Mouse (Mus musculus) G1E (cell line): Measurements from ENCODE around the gene B4galt2. TPM values are rescaled to one million over a fixed set of nuclear protein-coding genes. Genes with fewer than 3 reads are reported as not detected.

Source experiments
- ATAC-seq: 2 replicates; pipeline ENCODE4 v1.8.0; 2016; ENCODE audit warnings: mild to moderate bottlenecking; ENCODE audit not compliant: insufficient number of reproducible peaks, poor library complexity, low FRiP score, severe bottlenecking; ENCODE audit errors: extremely low read depth
- DNase-seq: peaks from one replicate; pipeline ENCODE4 v3.0.0; 2012; ENCODE audit warnings: low spot score
- H3K27me3 ChIP-seq: 2 replicates; pipeline ENCODE4 v1.6.1; 2012; ENCODE audit warnings: mild to moderate bottlenecking, low read length, inconsistent platforms; ENCODE audit not compliant: insufficient read depth
- H3K36me3 ChIP-seq: replicated peaks from 2 replicates; pipeline ENCODE3; 2012; ENCODE audit warnings: mild to moderate bottlenecking, inconsistent platforms
- H3K4me1 ChIP-seq: 2 replicates; pipeline ENCODE4 v1.6.1; 2012; ENCODE audit warnings: low read depth, low read length, inconsistent platforms, mixed read lengths; ENCODE audit not compliant: insufficient read depth
- H3K4me3 ChIP-seq: 2 replicates; pipeline ENCODE4 v1.5.1; 2012; ENCODE audit warnings: low read depth, mild to moderate bottlenecking, inconsistent platforms, low read length, moderate library complexity, mixed read lengths
- H3K9me3 ChIP-seq: replicated peaks from 2 replicates; pipeline ENCODE4 v1.6.1; 2012; ENCODE audit warnings: inconsistent platforms
- CTCF ChIP-seq: IDR thresholded peaks from 2 replicates; pipeline ENCODE4 v1.5.1; 2012; ENCODE audit warnings: low read depth, low read length, inconsistent platforms, mixed read lengths
- GATA1 ChIP-seq: IDR thresholded peaks from 2 replicates; pipeline ENCODE4 v1.6.1; 2012; ENCODE audit warnings: borderline replicate concordance, low read length, inconsistent platforms, mixed read lengths
- GATA2 ChIP-seq: IDR thresholded peaks from 2 replicates; pipeline ENCODE4 v1.6.1; 2012; ENCODE audit warnings: low read depth, low read length, inconsistent platforms, borderline replicate concordance
- POLR2AphosphoS5 ChIP-seq: IDR thresholded peaks from 2 replicates; pipeline ENCODE4 v1.6.1; 2012; ENCODE audit warnings: low read depth, low read length, inconsistent platforms; ENCODE audit not compliant: insufficient replicate concordance
- TAL1 ChIP-seq: conservative IDR thresholded peaks from 2 replicates; pipeline ENCODE4 v1.6.1; 2012; ENCODE audit warnings: low read depth, low read length, inconsistent platforms, mixed read lengths
- polyA plus RNA-seq: library from polyadenylated mRNA; stranded (reverse); fragments of >175 nt; gene quantifications from 2 replicates; pipeline ENCODE4 v1.2.3, GENCODE M21; 2012
- total RNA-seq, 2 experiments: library from RNA; stranded (forward) in 1 of 2; stranded (reverse) in 1 of 2; fragments of 200-1000 nt in 1 of 2; fragments of >200 nt in 1 of 2; fragmentation: Nextera tagmentation in 1 of 2; gene quantifications; 2 replicates each; pipeline ENCODE4 v1.2.3; 2014 to 2017

B4galt2 gene
- total and polyA plus RNA-seq, 3 experiments = 0.11 to 0.33 TPM; not detected in 1

DNA sequence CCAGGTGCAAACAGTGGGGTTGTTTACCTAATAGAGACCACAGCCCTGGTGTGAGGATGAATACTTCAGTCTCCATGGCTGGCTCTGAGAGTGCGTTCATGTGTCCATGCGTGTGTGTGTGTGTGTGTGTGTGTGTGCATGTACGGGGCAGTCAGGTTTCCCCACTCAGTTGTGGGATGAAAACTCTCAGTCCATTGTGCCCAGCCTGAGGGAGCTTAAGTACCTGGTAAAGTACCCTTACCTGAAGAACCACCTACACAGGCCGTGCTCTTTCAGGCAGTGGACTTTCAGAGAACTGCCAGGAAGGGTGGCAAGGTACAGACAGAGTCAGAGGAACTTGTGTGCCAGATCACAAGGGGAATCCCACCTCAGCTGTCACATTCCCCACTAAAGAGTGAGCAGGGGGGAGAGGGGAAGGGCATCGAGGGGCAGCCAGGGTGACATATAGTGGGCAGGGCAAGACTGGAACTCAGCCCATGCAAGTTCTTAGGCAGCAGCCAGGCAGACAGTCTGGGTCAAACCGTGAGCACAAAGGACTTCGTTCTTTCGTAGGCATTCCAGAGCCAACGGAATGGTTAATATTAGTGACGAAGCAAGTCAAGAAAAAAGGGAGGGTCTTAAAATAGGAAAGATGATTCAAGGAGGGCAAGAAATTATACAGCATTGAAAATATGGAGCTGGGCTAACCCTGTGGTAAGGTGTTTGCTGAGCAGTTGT lies 31.0 kb downstream of the B4galt2 start:
- H3K4me3 ChIP-seq = no peak overlapping the region
- ATAC-seq (no peak), DNase-seq (no peak)
- no peak for TF ChIP-seq GATA2
- TF ChIP-seq CTCF = no peak
- TF ChIP-seq TAL1 = no peak
- no peak for TF ChIP-seq POLR2AphosphoS5
- TF ChIP-seq GATA1 = no peak
- no peaks in the 10 kb centered on the region for H3K4me1 ChIP-seq
- H3K9me3 ChIP-seq = no peaks in the 10 kb centered on the region
- H3K27me3 ChIP-seq = peaks cover 37% of the 10 kb centered on the region
- peaks cover 14% of the 10 kb centered on the region for H3K36me3 ChIP-seq

DNA sequence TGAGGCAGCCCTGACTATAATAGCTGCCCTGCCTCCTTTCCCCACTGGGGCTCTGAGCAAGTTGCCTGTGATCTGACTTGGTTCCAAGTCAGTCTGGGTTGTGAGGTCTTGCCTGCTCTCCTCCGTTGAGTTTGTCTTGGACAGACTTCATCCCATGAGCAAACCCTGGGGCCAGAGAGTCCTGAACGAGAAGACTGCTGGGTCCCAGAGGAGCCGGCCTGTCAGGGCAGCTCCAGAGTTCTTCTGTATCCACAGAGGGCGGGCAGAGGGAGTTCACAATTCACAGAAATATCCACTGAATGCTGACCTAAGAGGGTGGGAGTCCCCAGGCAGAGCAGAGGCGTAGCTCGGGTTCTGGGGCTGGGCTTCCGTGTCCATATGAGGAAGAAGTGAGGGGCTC lies 32.4 kb downstream of the B4galt2 start:
- Histone ChIP-seq H3K36me3 (peaks cover 10% of the 10 kb centered on the region), H3K4me1 (no peaks in the 10 kb centered on the region), H3K27me3 (peaks cover 35% of the 10 kb centered on the region), H3K9me3 (no peaks in the 10 kb centered on the region), H3K4me3 (no peak overlapping the region)
- no peak for DNase-seq
- no peak for TF ChIP-seq GATA2
- no peak for TF ChIP-seq CTCF
- no peak for TF ChIP-seq GATA1
- TF ChIP-seq TAL1 = no peak
- TF ChIP-seq POLR2AphosphoS5 = no peak
- ATAC-seq = no peak

DNA sequence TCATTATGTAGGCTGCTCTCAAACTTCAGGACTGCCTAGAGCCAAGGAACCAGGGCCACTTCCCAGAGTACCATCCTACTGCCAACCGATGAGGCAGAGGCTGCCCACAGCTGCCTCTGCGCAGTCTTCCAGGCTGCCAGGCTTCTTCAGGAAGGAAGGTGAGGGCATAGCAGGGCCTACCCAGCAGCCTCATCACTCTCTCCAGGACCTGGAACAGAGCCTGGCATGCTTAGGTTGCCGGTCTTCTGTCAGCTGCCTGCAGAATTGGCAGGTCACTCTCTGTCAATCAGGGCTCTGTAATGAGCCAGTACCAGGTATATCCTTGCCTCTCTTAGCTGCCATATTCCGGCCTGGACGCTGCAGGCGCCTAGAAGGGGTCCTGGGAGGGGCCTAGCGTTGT lies 33.1 kb downstream of the B4galt2 start:
- ATAC-seq = no peak
- no peaks in the 10 kb centered on the region for H3K9me3 ChIP-seq
- H3K36me3 ChIP-seq = peaks cover 16% of the 10 kb centered on the region
- H3K27me3 ChIP-seq = peaks cover 32% of the 10 kb centered on the region
- H3K4me1 ChIP-seq = peaks cover 3% of the 10 kb centered on the region; the same call in 1 of the 2 replicates
- no peak overlapping the region for H3K4me3 ChIP-seq
- TF ChIP-seq CTCF = no peak
- TF ChIP-seq POLR2AphosphoS5 = no peak
- TF ChIP-seq GATA1 = no peak
- no peak for TF ChIP-seq GATA2
- no peak for TF ChIP-seq TAL1
- DNase-seq = no peak

DNA sequence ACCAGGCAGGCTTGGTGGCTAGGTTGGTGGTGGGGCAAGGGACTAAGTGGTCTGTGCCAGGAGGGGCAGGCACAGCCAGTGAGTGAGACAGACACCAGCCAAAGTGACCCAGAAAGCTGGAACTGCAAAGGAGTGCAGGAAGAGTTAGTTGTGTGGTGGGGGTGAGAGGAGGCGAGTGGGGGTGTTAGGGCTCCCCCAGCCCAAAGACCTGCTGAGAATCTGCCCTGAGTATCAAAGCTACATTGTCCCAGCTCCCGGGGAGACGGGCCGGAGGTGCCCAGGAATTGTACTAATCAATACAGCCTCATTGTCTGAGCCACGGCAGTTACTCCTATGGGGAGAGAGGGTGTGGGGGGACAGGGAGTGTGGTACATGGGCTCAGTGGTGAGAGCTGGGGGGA lies 33.8 kb downstream of the B4galt2 start:
- H3K27me3 ChIP-seq = peaks cover 30% of the 10 kb centered on the region
- no peak for TF ChIP-seq GATA1
- TF ChIP-seq CTCF = no peak
- no peak for TF ChIP-seq POLR2AphosphoS5
- no peak for TF ChIP-seq TAL1
- no peak for TF ChIP-seq GATA2
- H3K36me3 ChIP-seq = peaks cover 16% of the 10 kb centered on the region
- ATAC-seq = no peak
- no peak for DNase-seq
- H3K4me1 ChIP-seq = peaks cover 3% of the 10 kb centered on the region; the same call in 1 of the 2 replicates
- H3K9me3 ChIP-seq = no peaks in the 10 kb centered on the region
- no peak overlapping the region for H3K4me3 ChIP-seq

DNA sequence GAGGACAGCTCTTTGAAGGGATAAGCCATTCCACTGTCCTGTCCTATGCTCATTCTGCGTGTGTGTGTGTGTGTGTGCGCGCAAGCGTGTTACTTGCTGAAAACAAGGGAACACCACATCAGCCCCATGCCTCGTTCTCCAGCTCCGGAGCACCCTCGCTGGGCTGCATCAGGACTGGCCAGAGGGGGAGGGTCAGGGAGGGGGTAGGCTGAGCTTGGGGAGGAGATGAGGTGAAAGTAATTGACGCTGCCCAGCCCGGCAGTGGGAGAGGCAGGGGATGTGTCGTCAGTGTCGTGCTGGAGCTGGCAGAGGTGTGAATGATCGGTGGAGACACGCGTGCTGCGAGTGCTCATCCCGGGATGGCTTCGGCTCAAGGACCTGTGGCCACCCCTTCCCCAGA lies 34.2 kb downstream of the B4galt2 start:
- ATAC-seq (no peak), DNase-seq (no peak)
- Histone ChIP-seq H3K36me3 (peaks cover 16% of the 10 kb centered on the region), H3K9me3 (no peaks in the 10 kb centered on the region), H3K4me1 (peaks cover 3% of the 10 kb centered on the region; the same call in 1 of the 2 replicates), H3K4me3 (no peak overlapping the region), H3K27me3 (peaks cover 28% of the 10 kb centered on the region)
- TF ChIP-seq CTCF (no peak), GATA2 (no peak), TAL1 (no peak)

DNA sequence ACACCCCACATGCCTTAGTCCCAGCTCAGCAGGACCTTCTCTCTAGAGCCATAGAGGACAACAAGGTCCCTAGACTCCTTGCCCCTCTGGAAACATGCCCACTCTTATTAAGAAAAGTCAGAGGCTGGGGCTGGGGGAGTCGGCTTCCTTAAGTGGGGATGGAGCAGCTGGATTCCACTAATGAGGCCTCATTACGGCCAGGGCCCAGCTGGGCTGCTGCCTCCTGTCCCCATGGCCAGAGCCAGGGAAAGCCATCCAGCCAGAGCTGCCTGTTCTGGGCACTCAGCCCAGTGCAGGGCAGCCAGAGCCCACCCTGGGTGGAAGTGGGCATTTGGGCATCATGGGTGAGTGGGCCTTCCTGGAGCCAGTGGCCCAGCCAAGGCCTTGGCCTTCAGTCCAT lies 36.3 kb downstream of the B4galt2 start:
- TF ChIP-seq GATA1 (no peak), TAL1 (no peak), CTCF (no peak)
- Histone ChIP-seq H3K9me3 (no peaks in the 10 kb centered on the region), H3K36me3 (peaks cover 16% of the 10 kb centered on the region), H3K4me3 (no peak overlapping the region), H3K4me1 (peaks cover 3% of the 10 kb centered on the region; the same call in 1 of the 2 replicates), H3K27me3 (peaks cover 28% of the 10 kb centered on the region)
- ATAC-seq = no peak
- no peak for DNase-seq
